Mouse (Mus musculus): ENCODE data around the gene Bhlha9. TPM values are rescaled to one million over a fixed set of nuclear protein-coding genes. Genes with fewer than 3 reads are reported as not detected.
A peak's percentile ranks its signal among the peaks of the same experiment; 100 is the strongest.

Gene Bhlha9
- total and polyA plus RNA-seq, 3 experiments, result not detected

DNA sequence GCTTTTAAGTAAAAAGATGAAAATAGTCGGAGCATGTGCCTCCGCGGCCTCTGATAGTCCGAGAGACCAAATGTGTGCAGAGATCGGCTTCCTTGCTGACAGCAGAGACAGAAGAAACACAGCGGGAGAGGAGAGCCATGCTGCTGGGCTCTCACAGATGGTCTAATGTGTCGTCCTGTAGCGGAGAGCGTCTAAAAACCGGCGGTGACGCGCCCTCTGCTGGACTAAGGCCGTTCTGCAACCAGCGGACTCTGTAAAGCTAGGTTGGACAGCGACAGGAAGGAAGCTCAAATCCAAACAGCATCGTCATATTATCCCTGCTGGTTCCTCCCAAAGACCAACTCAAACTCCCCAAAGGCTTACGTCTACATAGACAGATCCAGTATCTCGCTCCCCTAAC, 26.3 kb upstream of the Bhlha9 start:
- H3K9me3 ChIP-seq (replicated peaks; ENCODE audit: low read length), result peaks cover 2% of the 10 kb centered on the region
- in situ Hi-C loops (cut with MboI; ENCODE audit: low pct_ligation_motif_present, low pct_unique_long_range_greater_than_20kb, low sequenced_read_pairs) (loop anchor here (10.0 kb wide), 2 partner anchors 101 to 191 kb away; no protein-coding TSS in a partner anchor), dilution Hi-C loops (cut with MboI; ENCODE audit: extremely low pct_ligation_motif_present, extremely low pct_unique_long_range_greater_than_20kb, low sequenced_read_pairs) (no loop called here)
- no peaks in the 10 kb centered on the region for H3K36me3 ChIP-seq (replicated peaks in 1 of 2; ENCODE audit: control insufficient read depth in 1 of 2, insufficient read depth in 1 of 2, low read length in 1 of 2)
- H3K9ac ChIP-seq (ENCODE audit: insufficient read depth, low read depth), result no peak overlapping the region
- peaks cover 5 to 22% of the 10 kb centered on the region in 2 experiments for H3K4me1 ChIP-seq (ENCODE audit: control insufficient read depth in 1 of 2, insufficient read depth in 2 of 2)
- no peaks in the 10 kb centered on the region for H3K79me2 ChIP-seq (replicated peaks; ENCODE audit: control insufficient read depth, extremely low read depth, insufficient read depth, poor library complexity, severe bottlenecking)
- H3K27ac ChIP-seq (ENCODE audit: insufficient read depth, low read depth), result no peak overlapping the region
- DNase-seq (ENCODE audit: extremely low read depth), result peak; percentile 89
- TF ChIP-seq TCF12 (IDR thresholded peaks at IDR 0.05; ENCODE audit: low read depth, low read length) (peak; percentile 63; the same call in 1 of the 2 replicates), NELFE (IDR thresholded peaks at IDR 0.05; ENCODE audit: low read depth, low read length) (peak; percentile 54; the same call in 1 of the 2 replicates), ELF1 (IDR thresholded peaks at IDR 0.05; ENCODE audit: low read depth, low read length) (peak; percentile 43; the same call in 1 of the 2 replicates), ZC3H11A (IDR thresholded peaks at IDR 0.05; ENCODE audit: low read depth, low read length) (peak; percentile 94), ZMIZ1 (IDR thresholded peaks at IDR 0.05; ENCODE audit: low read depth, low read length) (no peak), ETS1 (conservative IDR thresholded peaks at IDR 0.05; ENCODE audit: low read depth, low read length) (no peak), CTCF (conservative IDR thresholded peaks at IDR 0.05 in 1 of 2, IDR thresholded peaks at IDR 0.05 in 1 of 2; ENCODE audit: low read depth in 2 of 2, low read length in 2 of 2) (peak; percentile 94 to 99), IRF4 (IDR thresholded peaks at IDR 0.05; ENCODE audit: low read depth, low read length) (peak; percentile 53; the same call in 1 of the 2 replicates), MYC (IDR thresholded peaks at IDR 0.05; ENCODE audit: low read depth, low read length) (peak; percentile 83; the same call in 1 of the 2 replicates), MEF2A (IDR thresholded peaks at IDR 0.05; ENCODE audit: borderline replicate concordance, low read depth, low read length) (peak; percentile 71; the same call in 1 of the 2 replicates), ZKSCAN1 (IDR thresholded peaks at IDR 0.05; ENCODE audit: borderline replicate concordance, low read depth, low read length) (no peak), POLR2AphosphoS2 (IDR thresholded peaks at IDR 0.05; ENCODE audit: low read depth, low read length) (no peak), USF1 (IDR thresholded peaks at IDR 0.05; ENCODE audit: low read depth, low read length) (no peak), TBP (conservative IDR thresholded peaks at IDR 0.05; ENCODE audit: low read depth, low read length) (0 out of 2 replicates have a peak, but pooled peaks have one; percentile 17), MXI1 (IDR thresholded peaks at IDR 0.05; ENCODE audit: low read depth, low read length) (peak; percentile 41; the same call in 1 of the 2 replicates), RAD21 (IDR thresholded peaks at IDR 0.05; ENCODE audit: low read depth, low read length) (peak; percentile 96), SMC3 (IDR thresholded peaks at IDR 0.05; ENCODE audit: low read depth, low read length) (peak; percentile 99), MAX (IDR thresholded peaks at IDR 0.05; ENCODE audit: low read length) (peak; percentile 55; the same call in 1 of the 2 replicates), KAT2A (IDR thresholded peaks at IDR 0.05; ENCODE audit: insufficient replicate concordance, low read length) (no peak), SIN3A (IDR thresholded peaks at IDR 0.05; ENCODE audit: low read length) (peak; percentile 79)
- peak overlapping the region; percentile 59 for H3K4me2 ChIP-seq (ENCODE audit: insufficient read depth, low read depth, poor library complexity, severe bottlenecking)
- H3K4me3 ChIP-seq (replicated peaks in 1 of 3; ENCODE audit: low read depth in 2 of 3, low read length in 2 of 3, poor library complexity in 1 of 3), result no peak overlapping the region
- peaks cover 20% of the 10 kb centered on the region for H3K27me3 ChIP-seq (replicated peaks)

- Histone ChIP-seq H3K4me2 (ENCODE audit: insufficient read depth, low read depth, poor library complexity, severe bottlenecking) (no peak overlapping the region), H3K27ac (ENCODE audit: insufficient read depth, low read depth) (no peak overlapping the region), H3K4me1 (ENCODE audit: control insufficient read depth in 1 of 2, insufficient read depth in 2 of 2) (peaks cover 5 to 22% of the 10 kb centered on the region in 2 experiments), H3K79me2 (replicated peaks; ENCODE audit: control insufficient read depth, extremely low read depth, insufficient read depth, poor library complexity, severe bottlenecking) (no peaks in the 10 kb centered on the region), H3K36me3 (replicated peaks in 1 of 2; ENCODE audit: control insufficient read depth in 1 of 2, insufficient read depth in 1 of 2, low read length in 1 of 2) (no peaks in the 10 kb centered on the region), H3K27me3 (replicated peaks) (peaks cover 20% of the 10 kb centered on the region), H3K9ac (ENCODE audit: insufficient read depth, low read depth) (no peak overlapping the region), H3K9me3 (replicated peaks; ENCODE audit: low read length) (peaks cover 2% of the 10 kb centered on the region), H3K4me3 (replicated peaks in 1 of 3; ENCODE audit: low read depth in 2 of 3, low read length in 2 of 3, poor library complexity in 1 of 3) (no peak overlapping the region)
- in situ Hi-C loops (cut with MboI; ENCODE audit: low pct_ligation_motif_present, low pct_unique_long_range_greater_than_20kb, low sequenced_read_pairs), result loop anchor here (10.0 kb wide), 2 partner anchors 102 to 192 kb away; no protein-coding TSS in a partner anchor
- TF ChIP-seq NELFE (IDR thresholded peaks at IDR 0.05; ENCODE audit: low read depth, low read length) (no peak), POLR2A (IDR thresholded peaks at IDR 0.05; ENCODE audit: low read depth, low read length) (no peak)
- DNase-seq (ENCODE audit: extremely low read depth), result no peak
- dilution Hi-C loops (cut with MboI; ENCODE audit: extremely low pct_ligation_motif_present, extremely low pct_unique_long_range_greater_than_20kb, low sequenced_read_pairs), result no loop called here
These were observed 25.2 kb upstream of the Bhlha9 start for GRCm38 (mm10) chr11:76647062-76647461.

All from CH12.LX (cell line).